Mouse (Mus musculus): ENCODE measurements around the gene Ssna1.

DNA sequence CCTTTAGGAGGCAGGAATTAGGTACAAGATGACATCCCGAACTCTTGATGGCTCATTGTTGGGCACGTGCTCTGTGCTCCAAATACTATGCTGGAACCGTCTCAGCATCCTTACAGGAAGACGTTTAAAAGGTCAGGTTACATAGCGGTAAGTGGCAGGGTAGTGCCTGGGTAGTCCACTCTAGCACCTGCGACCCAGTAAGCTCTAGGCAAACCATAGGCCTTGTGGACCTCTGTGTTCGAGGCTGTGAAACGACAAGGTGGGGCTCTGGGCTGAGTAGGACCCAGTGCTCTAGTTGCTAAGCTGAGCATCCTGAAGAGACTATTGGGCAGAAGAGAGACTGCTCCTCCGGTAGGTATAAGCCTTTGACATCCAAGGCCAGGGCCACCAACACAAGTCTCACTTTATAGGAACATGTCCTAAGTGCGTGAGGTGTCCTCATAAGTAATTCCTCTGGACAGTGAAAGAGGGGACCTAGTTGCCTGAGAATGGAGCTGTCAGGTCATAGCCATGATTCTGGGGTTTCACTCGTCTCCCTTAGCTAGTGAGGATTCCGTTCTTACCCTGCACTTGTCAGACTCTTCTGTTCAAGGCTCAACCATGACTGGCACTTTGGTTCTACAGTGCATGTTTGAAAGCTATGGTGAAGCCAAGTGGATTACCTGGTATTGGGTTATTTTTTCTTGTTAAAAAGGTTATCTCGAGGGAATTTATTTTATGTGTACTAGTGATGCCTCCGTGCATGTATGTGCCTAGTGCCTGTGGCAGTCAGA is 33.5 kb upstream of the Ssna1 start:
- TF ChIP-seq EP300 (IDR thresholded peaks at IDR 0.05) (no peak), CTCF (IDR thresholded peaks at IDR 0.05) (no peak)
